Mouse (Mus musculus) hindbrain, embryonic 13.5 days (tissue): ENCODE results near the gene Irf2. TPM values are rescaled to one million over a fixed set of nuclear protein-coding genes. Genes with fewer than 3 reads are reported as not detected.
A peak's percentile ranks its signal among the peaks of the same experiment; 100 is the strongest.

Experiments
- ATAC-seq: fragments of 200-750 bp; cut with Nextera tagmentation; 2 replicates; pipeline ENCODE4 v1.8.0; 2017; ENCODE audit warnings: moderate TSS enrichment; ENCODE audit not compliant: low FRiP score
- H3K27ac ChIP-seq: fragments of 300-500 bp; sonication (generic); 2 replicates; pipeline ENCODE4 v1.5.1; 2015; ENCODE audit warnings: inconsistent platforms, mild to moderate bottlenecking, moderate library complexity
- H3K27me3 ChIP-seq: fragments of 300-500 bp; sonication (generic); 2 replicates; pipeline ENCODE4 v1.6.1; 2015; ENCODE audit warnings: mild to moderate bottlenecking, inconsistent platforms
- H3K36me3 ChIP-seq: fragments of 300-500 bp; sonication (generic); 2 replicates; pipeline ENCODE4 v1.6.1; 2015; ENCODE audit warnings: mild to moderate bottlenecking, inconsistent platforms
- H3K4me1 ChIP-seq: fragments of 300-500 bp; sonication (generic); replicated peaks from 2 replicates; pipeline ENCODE4 v1.6.1; 2015; ENCODE audit warnings: inconsistent platforms
- H3K4me2 ChIP-seq: fragments of 300-500 bp; sonication (generic); 2 replicates; pipeline ENCODE4 v1.6.1; 2015; ENCODE audit warnings: inconsistent platforms, mild to moderate bottlenecking, moderate library complexity
- H3K4me3 ChIP-seq: fragments of 300-500 bp; sonication (generic); 2 replicates; pipeline ENCODE4 v1.5.1; 2015; ENCODE audit warnings: mild to moderate bottlenecking, inconsistent platforms
- H3K9ac ChIP-seq: fragments of 300-500 bp; sonication (generic); 2 replicates; pipeline ENCODE4 v1.6.1; 2015; ENCODE audit warnings: mild to moderate bottlenecking, inconsistent platforms
- H3K9me3 ChIP-seq: fragments of 300-500 bp; sonication (generic); 2 replicates; pipeline ENCODE4 v1.6.1; 2016; ENCODE audit warnings: inconsistent platforms
- WGBS: fragments of 180-500 bp; shearing (Covaris S2); methylation state at CpG from one replicate; pipeline ENCODE4 v1.1.7; 2015; 5-methylcytosine and 5-hydroxymethylcytosine counted together
- polyA plus RNA-seq: library from polyadenylated mRNA; unstranded; fragments of >200 nt; fragmentation: Nextera tagmentation; extraction: Ambion mirVana; gene quantifications from 2 replicates; pipeline ENCODE4 v1.2.1, GENCODE M21; 2015

Irf2 gene
- 9.3 and 11.6 TPM in 2 replicates for polyA plus RNA-seq

GRCm38 (mm10) chr8:46739003-46739949 lies at the start of gene Irf2:
Gene Irf2, plus strand, starts transcription at chr8:46739732.
- Histone ChIP-seq H3K4me2 (peak within 1 kb of the TSS; percentile 84), H3K4me1 (peaks cover 22% of the 10 kb centered on the region), H3K4me3 (peak within 1 kb of the TSS; percentile 92), H3K27me3 (0 out of 2 replicates have a peak, but pooled peaks cover 2% of the 10 kb centered on the region), H3K27ac (peak within 1 kb of the TSS; percentile 93), H3K9me3 (no peaks in the 10 kb centered on the region), H3K36me3 (no peaks in the 10 kb centered on the region), H3K9ac (peak within 1 kb of the TSS; percentile 98)
- ATAC-seq: peak; percentile 65
- WGBS: under 1% methylated on average over 48 of the region's 51 CpGs

GRCm38 (mm10) chr8:46690111-46690510 lies 49.4 kb upstream of the Irf2 start:
- 14% methylated on average over 5 of the region's 5 CpGs for WGBS
- Histone ChIP-seq H3K27me3 (no peaks in the 10 kb centered on the region), H3K36me3 (no peaks in the 10 kb centered on the region), H3K4me3 (no peak overlapping the region), H3K27ac (no peak overlapping the region), H3K4me2 (no peak overlapping the region), H3K4me1 (peaks cover 6% of the 10 kb centered on the region; the same call in 1 of the 2 replicates), H3K9ac (no peak overlapping the region), H3K9me3 (no peaks in the 10 kb centered on the region)
- ATAC-seq: no peak

- no peaks in the 10 kb centered on the region for H3K27me3 ChIP-seq
- 56% methylated on average over 5 of the region's 5 CpGs for WGBS
- ATAC-seq: no peak
Measured at GRCm38 (mm10) chr8:46690581-46690980, 49.0 kb upstream of the Irf2 start.

GRCm38 (mm10) chr8:46691360-46691759 lies 48.2 kb upstream of the Irf2 start:
- WGBS: 49% methylated on average over 7 of the region's 7 CpGs
- Histone ChIP-seq H3K36me3 (no peaks in the 10 kb centered on the region), H3K27me3 (no peaks in the 10 kb centered on the region), H3K4me1 (peaks cover 7% of the 10 kb centered on the region), H3K4me2 (no peak overlapping the region), H3K9me3 (no peaks in the 10 kb centered on the region), H3K4me3 (no peak overlapping the region), H3K27ac (no peak overlapping the region), H3K9ac (no peak overlapping the region)
- no peak for ATAC-seq

More at GRCm38 (mm10) chr8:46690581-46690980, 49.0 kb upstream of the Irf2 start:
- no peak overlapping the region for H3K27ac ChIP-seq
- H3K9ac ChIP-seq: no peak overlapping the region
- H3K4me3 ChIP-seq: no peak overlapping the region
- no peak overlapping the region for H3K4me2 ChIP-seq
- H3K4me1 ChIP-seq: peaks cover 6% of the 10 kb centered on the region; the same call in 1 of the 2 replicates
- no peaks in the 10 kb centered on the region for H3K36me3 ChIP-seq
- no peaks in the 10 kb centered on the region for H3K9me3 ChIP-seq

- Histone ChIP-seq H3K4me2 (no peak overlapping the region), H3K27ac (no peak overlapping the region), H3K4me3 (no peak overlapping the region), H3K9ac (no peak overlapping the region), H3K36me3 (no peaks in the 10 kb centered on the region), H3K27me3 (no peaks in the 10 kb centered on the region), H3K4me1 (peaks cover 8% of the 10 kb centered on the region; the same call in 1 of the 2 replicates), H3K9me3 (no peaks in the 10 kb centered on the region)
- ATAC-seq: no peak
- WGBS: 60% methylated on average over 15 of the region's 15 CpGs
Measured at GRCm38 (mm10) chr8:46696256-46697041, 43.1 kb upstream of the Irf2 start.

- no peaks in the 10 kb centered on the region for H3K27me3 ChIP-seq
- H3K9ac ChIP-seq: no peak overlapping the region
- H3K4me1 ChIP-seq: peaks cover 5% of the 10 kb centered on the region; the same call in 1 of the 2 replicates
- H3K9me3 ChIP-seq: no peaks in the 10 kb centered on the region
- WGBS: 76% methylated on average over 4 of the region's 4 CpGs
- no peak overlapping the region for H3K4me2 ChIP-seq
- no peak for ATAC-seq
- H3K4me3 ChIP-seq: no peak overlapping the region
- no peak overlapping the region for H3K27ac ChIP-seq
- H3K36me3 ChIP-seq: no peaks in the 10 kb centered on the region
Measured at GRCm38 (mm10) chr8:46697566-46697965, 42.0 kb upstream of the Irf2 start.

GRCm38 (mm10) chr8:46698162-46698561 lies 41.4 kb upstream of the Irf2 start:
- Histone ChIP-seq H3K9ac (no peak overlapping the region), H3K4me3 (no peak overlapping the region), H3K27me3 (no peaks in the 10 kb centered on the region), H3K4me1 (peaks cover 5% of the 10 kb centered on the region; the same call in 1 of the 2 replicates), H3K9me3 (no peaks in the 10 kb centered on the region), H3K4me2 (no peak overlapping the region), H3K27ac (no peak overlapping the region), H3K36me3 (no peaks in the 10 kb centered on the region)
- ATAC-seq: no peak
- WGBS: 94% methylated on average over 5 of the region's 5 CpGs

- WGBS: 94% methylated on average over 2 of the region's 2 CpGs
Measured at GRCm38 (mm10) chr8:46705145-46705544, 34.4 kb upstream of the Irf2 start.

GRCm38 (mm10) chr8:46706730-46707129 lies 32.8 kb upstream of the Irf2 start:
- Histone ChIP-seq H3K4me3 (no peak overlapping the region), H3K36me3 (no peaks in the 10 kb centered on the region), H3K27me3 (no peaks in the 10 kb centered on the region), H3K4me2 (no peak overlapping the region), H3K9me3 (no peaks in the 10 kb centered on the region), H3K27ac (no peak overlapping the region), H3K9ac (no peak overlapping the region), H3K4me1 (no peaks in the 10 kb centered on the region)
- WGBS: 76% methylated on average over 5 of the region's 5 CpGs
- no peak for ATAC-seq

More at GRCm38 (mm10) chr8:46705145-46705544, 34.4 kb upstream of the Irf2 start:
- Histone ChIP-seq H3K9ac (no peak overlapping the region), H3K4me3 (no peak overlapping the region), H3K4me1 (no peaks in the 10 kb centered on the region), H3K36me3 (no peaks in the 10 kb centered on the region), H3K9me3 (no peaks in the 10 kb centered on the region), H3K27ac (no peak overlapping the region), H3K4me2 (no peak overlapping the region), H3K27me3 (no peaks in the 10 kb centered on the region)
- ATAC-seq: no peak

- 87% methylated on average over 4 of the region's 4 CpGs for WGBS
- Histone ChIP-seq H3K9ac (no peak overlapping the region), H3K4me3 (no peak overlapping the region), H3K4me2 (no peak overlapping the region), H3K27me3 (no peaks in the 10 kb centered on the region), H3K4me1 (no peaks in the 10 kb centered on the region), H3K9me3 (no peaks in the 10 kb centered on the region), H3K27ac (no peak overlapping the region), H3K36me3 (no peaks in the 10 kb centered on the region)
- no peak for ATAC-seq
Measured at GRCm38 (mm10) chr8:46709302-46709701, 30.2 kb upstream of the Irf2 start.

- ATAC-seq: no peak
- H3K4me2 ChIP-seq: no peak overlapping the region
- no peak overlapping the region for H3K9ac ChIP-seq
- H3K36me3 ChIP-seq: no peaks in the 10 kb centered on the region
- no peak overlapping the region for H3K27ac ChIP-seq
- H3K9me3 ChIP-seq: no peaks in the 10 kb centered on the region
- WGBS: 85% methylated on average over 8 of the region's 8 CpGs
- H3K4me3 ChIP-seq: no peak overlapping the region
- H3K4me1 ChIP-seq: no peaks in the 10 kb centered on the region
- H3K27me3 ChIP-seq: no peaks in the 10 kb centered on the region
Measured at GRCm38 (mm10) chr8:46710289-46710688, 29.2 kb upstream of the Irf2 start.

GRCm38 (mm10) chr8:46711496-46711895 lies 28.0 kb upstream of the Irf2 start:
- Histone ChIP-seq H3K9ac (no peak overlapping the region), H3K27me3 (no peaks in the 10 kb centered on the region), H3K4me2 (no peak overlapping the region), H3K4me1 (peaks cover 5% of the 10 kb centered on the region; the same call in 1 of the 2 replicates), H3K9me3 (no peaks in the 10 kb centered on the region), H3K4me3 (no peak overlapping the region), H3K27ac (no peak overlapping the region), H3K36me3 (no peaks in the 10 kb centered on the region)
- no peak for ATAC-seq
- WGBS: 71% methylated on average over 2 of the region's 2 CpGs
